Mouse (Mus musculus): ENCODE results near the gene Ccl27a.

The Ccl27a gene

DNA sequence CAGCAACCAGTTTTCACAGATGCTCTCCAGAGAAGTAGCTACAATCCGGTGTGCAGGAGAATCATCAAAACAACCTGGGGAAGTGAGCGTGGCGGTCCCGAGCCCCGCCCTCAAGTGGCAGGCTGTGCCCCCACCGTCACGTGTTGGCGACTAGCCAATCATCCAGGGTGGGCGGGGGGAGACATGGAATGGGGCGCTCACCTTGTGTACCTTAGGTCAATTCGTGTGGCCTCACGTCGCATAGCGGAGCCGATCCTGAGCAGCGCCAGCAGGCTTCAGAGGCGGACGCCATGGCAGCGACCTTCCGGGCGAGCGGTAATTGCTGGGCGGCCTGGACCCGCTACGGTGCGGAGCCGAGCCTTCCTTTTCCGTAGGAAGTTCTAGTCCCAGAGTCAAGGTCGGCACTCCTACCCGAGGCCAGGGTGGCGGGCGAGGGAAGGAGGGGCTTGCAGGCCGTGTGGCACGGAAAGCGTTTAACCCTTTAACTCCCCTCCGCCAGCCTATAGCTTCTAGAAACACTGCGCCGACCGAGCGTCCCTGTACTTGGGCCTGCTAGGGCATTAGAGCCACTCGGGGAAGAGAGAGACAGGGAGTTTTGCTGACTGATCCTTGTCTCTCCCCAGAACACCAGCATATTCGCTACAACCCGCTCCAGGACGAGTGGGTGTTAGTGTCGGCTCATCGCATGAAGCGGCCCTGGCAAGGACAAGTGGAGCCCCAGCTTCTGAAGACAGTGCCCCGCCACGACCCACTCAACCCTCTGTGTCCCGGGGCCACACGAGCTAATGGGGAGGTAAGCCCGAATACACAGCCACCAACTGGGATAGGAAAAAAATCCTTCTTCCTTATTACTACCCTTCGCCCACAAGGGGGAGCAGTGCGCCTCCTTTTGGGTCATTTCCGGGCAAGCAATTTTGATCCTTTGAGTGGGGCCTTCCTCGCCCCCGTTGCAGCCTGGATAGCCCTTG lies 18.4 kb downstream of the Ccl27a start, which contains the start of gene Sigmar1:
TSS of gene Sigmar1 (minus strand) at position 820 of the 968 bp plus-strand sequence.
- DNase-seq (ENCODE audit: low read depth) = peak; percentile 77

DNA sequence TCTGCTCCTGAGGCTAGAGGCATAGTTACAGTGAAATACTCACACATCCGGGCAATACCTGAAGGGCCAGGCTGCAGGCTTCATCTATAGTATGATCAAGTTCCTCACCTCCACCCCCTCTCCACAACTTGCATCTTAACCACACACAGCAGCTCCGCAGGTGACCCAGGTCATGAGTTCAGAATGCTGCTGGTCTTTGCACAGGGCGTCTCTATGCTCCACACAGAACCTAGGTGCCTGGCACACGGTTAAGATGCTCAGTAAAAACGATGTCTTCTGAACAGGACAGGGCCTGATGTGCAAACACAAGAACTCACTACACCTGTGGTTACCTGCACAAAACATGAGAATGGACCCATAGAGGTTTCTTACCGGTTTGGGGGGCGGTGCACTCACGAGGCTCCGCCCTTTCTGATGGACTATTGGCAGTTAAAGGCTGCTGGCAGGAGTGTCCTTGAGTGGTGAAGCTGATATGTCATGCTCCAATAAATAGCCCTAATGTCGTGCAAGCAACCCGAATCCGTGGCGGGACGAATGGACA lies 19.2 kb downstream of the Ccl27a start, which contains the start of gene Galt:
TSS of gene Galt (plus strand) at position 432 of the 541 bp plus-strand sequence.
- DNase-seq (ENCODE audit: low read depth) = no peak

DNA sequence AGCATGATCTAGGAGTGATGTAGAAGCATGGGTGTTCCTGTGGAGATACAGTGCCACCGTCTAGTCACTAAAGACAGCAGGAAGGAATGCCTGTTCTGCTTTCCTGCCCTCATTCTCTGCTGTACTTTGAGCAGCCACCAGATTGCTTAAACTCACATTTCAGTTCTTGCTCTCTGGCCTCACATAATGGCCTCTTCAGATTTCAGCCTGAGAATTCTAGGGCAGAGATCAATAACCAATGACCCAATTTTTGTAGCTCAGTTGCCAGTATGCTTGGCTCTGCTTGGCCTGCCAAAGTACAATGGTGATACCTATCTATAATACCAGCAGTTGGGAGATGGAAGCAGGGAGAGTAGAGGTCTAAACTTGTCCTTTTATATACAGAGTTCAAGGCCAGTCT lies 29.0 kb downstream of the Ccl27a start:
- DNase-seq (ENCODE audit: low read depth) = no peak

DNA sequence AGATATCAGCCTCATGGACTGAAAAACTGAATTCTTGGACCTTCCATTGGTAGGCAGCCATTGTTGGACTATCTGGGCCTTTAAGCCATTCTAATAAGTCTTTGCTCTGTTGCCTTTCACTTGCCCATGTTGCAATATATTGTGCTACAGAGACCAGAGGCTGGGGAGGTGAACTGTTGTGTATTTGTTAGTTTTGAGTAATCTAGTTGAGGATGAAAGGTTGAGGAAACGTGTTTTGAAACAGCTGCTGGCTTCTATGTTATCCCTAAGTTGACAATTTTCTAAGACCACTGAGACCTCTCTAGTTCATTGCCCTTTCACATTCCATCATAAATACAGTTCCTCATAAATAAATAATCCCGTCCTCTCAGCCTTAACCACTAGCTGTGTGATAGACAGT lies 29.9 kb downstream of the Ccl27a start:
- no peak for DNase-seq (ENCODE audit: low read depth)

DNA sequence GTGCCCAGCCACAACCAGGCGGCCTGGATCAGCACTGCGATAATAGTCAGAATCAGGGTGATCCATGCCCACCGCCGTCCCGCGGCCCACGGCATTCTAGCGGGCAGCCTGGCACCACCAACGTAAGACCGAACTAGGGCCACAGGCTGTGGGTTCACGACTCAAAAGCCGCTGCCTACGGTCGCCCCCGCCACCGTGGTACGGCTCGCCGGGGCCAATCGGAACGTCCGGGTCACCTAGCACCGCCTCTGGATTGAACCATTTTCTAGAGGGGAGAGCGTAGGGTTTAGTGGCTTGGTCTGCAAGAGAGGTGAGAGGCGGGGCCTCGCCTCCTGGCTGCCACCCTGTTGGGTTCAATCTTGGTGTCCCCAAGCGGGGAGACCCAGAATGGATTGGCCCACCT lies 32.9 kb downstream of the Ccl27a start:
- DNase-seq (ENCODE audit: low read depth) = peak; percentile 96

DNA sequence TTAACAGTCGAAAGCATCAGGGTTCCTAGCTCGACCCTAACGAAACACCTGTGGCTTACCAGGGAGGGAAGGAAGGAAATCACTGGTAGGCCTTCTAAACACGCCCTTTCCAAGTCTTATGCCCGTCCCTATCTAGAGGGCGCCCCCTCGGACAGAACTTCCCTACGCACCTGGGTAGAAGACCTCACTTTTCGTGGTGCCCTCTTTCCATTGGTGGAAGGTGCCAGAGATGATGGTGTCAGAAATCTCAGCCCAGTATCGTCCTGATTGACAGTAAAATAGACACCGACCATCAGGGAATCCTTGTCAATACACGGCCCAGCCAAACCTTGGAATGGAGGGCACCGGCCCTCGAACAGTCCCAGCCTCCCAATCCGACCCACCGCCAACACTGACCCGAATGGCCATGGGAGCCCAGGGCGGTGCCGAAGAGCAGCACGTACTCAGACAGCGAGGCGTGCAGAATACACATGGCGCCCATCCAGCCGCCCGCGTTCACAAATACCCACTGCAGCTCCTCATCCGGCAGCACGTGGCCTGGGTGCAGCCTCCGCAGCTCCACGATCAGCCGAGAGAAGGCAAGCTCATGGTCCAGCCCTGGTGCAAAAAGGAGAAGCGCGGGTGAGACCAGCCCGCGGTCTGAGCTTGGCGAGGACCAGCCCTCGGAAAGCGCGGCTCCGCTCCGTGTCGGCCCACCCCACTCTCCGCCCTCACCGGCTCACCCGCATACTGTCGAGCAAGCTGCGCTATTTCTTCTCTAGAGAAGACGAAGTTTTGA lies 33.5 kb downstream of the Ccl27a start:
- no peak for DNase-seq (ENCODE audit: low read depth)

DNA sequence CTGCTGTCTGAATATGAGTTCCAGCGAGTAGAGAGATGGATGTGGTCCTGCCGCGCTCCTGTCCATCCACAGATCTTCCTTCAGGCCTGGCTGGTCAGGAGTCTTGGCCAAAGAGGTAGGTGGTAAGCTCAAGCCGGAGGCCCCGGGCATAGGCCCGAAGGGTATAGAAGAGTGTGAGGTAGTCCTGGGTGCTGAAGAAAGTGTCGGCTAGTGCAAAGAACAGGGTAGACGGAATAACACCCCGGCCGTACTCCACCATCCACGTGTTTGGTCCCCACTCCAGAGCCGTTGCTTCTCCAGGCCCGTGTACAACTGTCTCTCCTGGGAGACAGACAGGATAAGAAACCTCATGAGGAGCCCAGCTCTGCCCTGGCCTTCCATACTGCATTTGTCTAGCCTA lies 34.8 kb downstream of the Ccl27a start:
- DNase-seq (ENCODE audit: low read depth) = no peak

DNA sequence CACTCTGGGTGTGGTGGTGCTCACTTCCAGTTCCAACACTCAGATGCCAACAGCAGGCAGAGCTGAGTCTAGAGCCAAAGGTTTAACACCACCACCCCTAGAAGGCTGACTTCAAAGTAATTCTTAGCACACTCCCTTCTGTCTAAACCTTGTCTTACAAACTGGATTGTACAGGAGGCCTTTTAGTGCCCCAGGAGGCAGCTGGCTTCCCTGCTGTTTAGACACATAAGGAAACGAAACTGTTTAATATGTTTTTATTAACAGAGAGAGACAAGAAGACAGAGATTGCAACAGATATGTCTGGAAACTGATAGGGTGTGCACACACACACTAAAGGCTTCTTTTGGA lies 35.8 kb downstream of the Ccl27a start:
- no peak for DNase-seq (ENCODE audit: low read depth)

DNA sequence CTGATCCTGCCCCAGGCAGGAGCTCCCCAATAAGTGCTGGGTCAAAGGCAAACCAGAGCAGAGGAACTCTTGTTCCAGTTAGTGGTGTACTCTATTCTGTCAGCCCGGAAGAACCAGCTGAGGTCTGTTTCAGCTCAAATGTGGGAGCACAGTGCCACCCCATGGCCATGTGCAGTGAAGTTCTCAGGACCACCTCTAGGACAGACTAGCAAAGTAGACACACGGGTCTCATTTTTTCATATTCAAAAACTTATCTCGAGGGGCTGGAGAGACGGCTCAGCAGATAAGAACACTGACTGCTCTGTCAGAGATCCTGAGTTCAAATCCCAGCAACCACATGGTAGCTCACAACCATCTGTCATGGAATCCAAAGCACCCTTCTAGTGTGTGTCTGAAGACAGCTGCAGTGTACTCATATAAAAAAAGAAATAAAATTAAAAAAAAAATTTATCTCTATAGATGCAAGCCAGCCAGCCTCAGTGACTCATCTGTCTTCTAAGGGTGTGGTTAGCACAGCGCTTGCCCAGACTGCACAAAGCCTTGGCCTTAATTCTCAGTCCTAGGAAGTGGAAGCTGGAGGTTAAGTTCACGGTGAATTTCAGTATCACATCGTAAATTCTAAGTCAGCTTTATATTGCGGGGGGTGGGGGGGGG lies 36.3 kb downstream of the Ccl27a start:
- no peak for DNase-seq (ENCODE audit: low read depth)

DNA sequence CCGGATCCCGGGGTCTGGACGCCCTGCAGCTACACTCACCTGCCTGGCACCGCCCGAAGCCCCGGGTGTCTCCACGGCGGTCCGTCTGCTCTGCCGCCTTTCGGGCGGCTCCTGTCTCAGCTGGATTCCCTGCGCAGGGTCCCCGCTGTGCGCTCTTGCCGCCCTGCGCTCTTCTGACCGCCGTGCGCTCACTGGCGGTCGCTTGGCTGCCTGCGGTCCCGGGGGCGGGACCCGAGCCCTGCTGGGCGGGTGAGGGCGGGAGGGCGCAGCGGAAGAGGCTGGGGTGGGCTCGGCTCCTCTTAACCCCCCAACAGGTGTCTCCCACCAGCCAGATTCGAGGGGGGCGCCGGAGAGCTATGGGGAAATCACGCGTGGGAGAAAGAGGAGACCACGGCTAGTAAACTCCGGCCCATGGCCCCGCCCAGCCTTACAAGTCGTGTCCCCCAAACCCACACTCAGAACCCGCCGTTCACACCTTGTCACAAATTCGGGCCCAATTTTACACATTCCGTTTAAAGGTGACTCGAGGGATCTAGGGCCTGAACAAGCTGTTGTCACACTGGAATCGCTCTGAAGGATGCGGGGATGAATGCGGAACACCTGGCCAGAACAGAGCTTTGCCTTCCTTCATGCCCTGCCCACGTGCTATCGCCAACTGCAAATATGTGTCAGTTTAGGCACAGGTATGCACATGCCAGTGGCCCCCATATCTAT lies 42.8 kb downstream of the Ccl27a start, which contains the start of gene Arid3c:
TSS of gene Arid3c (minus strand) at position 91 of the 714 bp plus-strand sequence.
- no peak for DNase-seq (ENCODE audit: low read depth)

DNA sequence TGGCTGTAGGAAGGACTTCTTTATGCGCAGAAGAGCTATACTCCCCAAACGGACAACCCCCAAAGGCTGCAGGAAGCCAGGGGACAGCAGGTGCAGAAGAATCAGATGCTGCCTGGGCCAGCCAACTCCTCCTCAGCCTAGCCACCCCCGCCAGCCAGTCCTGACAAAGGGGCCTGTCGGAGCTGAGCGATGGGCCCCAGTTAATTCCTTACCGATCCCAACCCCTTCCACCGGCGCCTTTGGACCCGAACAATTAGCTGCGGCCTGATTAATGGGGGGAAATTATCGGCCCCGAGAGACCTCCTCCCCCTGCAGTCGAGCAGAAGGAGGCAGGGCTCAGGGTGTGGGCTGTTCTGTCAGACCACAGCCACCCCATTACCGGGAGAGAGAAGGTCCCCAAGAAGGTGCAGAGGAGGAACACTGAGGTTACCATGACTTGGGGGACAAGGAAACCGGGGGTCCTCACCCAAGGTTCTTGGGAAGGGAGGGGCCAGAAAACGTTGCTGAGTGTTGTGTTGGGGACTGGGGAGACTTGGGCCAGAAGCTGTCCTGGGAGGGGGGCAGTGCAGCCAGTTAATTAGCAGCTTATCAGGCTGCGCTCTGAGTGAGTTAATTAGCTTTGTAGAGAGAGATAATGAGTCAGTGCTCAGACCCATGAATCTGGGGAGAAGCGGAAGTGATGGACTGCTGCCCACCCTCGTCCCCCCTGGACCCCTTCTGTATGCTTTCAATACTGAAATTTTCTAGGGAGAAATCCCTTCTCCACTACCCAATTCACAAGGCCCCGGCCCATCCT lies 47.0 kb downstream of the Ccl27a start:
- DNase-seq (ENCODE audit: low read depth) = no peak

DNA sequence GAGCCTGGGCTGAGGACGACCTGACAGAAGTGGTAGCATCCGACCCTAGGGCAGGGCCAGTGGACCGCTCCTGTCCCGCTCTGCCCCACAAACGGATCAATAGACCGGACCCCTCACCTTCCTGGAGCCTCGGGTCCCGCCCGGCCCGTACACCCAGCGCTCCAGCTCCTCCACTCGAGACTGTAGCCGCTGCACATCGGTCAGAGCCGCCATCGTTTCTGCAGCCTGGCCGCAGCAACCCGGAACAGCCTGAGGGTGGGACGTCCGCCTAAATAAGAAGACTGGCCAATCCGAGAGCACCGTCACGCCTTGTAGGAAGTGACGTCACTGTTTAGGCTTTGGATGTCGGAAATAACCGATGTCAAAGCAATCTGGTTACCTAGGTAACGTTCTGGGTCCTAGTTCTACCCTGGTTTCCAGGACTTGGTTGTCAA lies 51.1 kb downstream of the Ccl27a start, which contains the start of gene Dctn3:
TSS of gene Dctn3 (minus strand) at position 253 of the 434 bp plus-strand sequence.
- peak; percentile 89 for DNase-seq (ENCODE audit: low read depth)
